ENCODE assay signal across 22 mouse cellular contexts in genomic region chr12:70553866-70554265, GRCm38 (mm10).
DNase-seq lines count a peak whose midpoint lies in the region; ATAC-seq and TF ChIP-seq lines count a peak whose summit lies in the region.
"Had no signal": no experiment of that assay in that cellular context is flagged by ENCODE, and none has a peak within 500 bp of the region (broad histone marks: within the 10 kb centered on the region; RNA-seq: fewer than 3 reads in every experiment).

No protein-coding gene starts in this region.

- no peak for TF ChIP-seq CTCF in stomach, postnatal 0 days (IDR thresholded peaks at IDR 0.05; ENCODE audit: low read depth)

- no peak overlapping the region for H3K4me2 ChIP-seq in stomach, embryonic 16.5 days (ENCODE audit: low read depth, low read length)
- H3K4me2 ChIP-seq in stomach, postnatal 0 days (replicated peaks; ENCODE audit: low read depth), result no peak overlapping the region
- H3K4me2 ChIP-seq: heart, embryonic 12.5 days had no signal

- no peaks in the 10 kb centered on the region for H3K27me3 ChIP-seq in stomach, embryonic 16.5 days (ENCODE audit: control insufficient read depth, insufficient read depth, low read length)
- no peaks in the 10 kb centered on the region for H3K27me3 ChIP-seq in stomach, postnatal 0 days (ENCODE audit: control insufficient read depth, insufficient read depth, low read length)
- H3K27me3 ChIP-seq: heart, embryonic 12.5 days; Patski had no signal

- H3K4me3 ChIP-seq in stomach, embryonic 16.5 days (replicated peaks; ENCODE audit: low read length), result no peak overlapping the region
- no peak overlapping the region for H3K4me3 ChIP-seq in stomach, postnatal 0 days (ENCODE audit: low read depth, low read length)
- H3K4me3 ChIP-seq: embryonic facial prominence, embryonic 10.5 days; heart, adult 2 months; heart, embryonic 12.5 days had no signal

- peak overlapping the region; percentile 26; the same call in 1 of the 2 replicates for H3K27ac ChIP-seq in stomach, embryonic 16.5 days (ENCODE audit: low read length)
- H3K27ac ChIP-seq in stomach, postnatal 0 days (replicated peaks), result no peak overlapping the region
- H3K27ac ChIP-seq: embryonic facial prominence, embryonic 10.5 days had no signal

- H3K9ac ChIP-seq in stomach, embryonic 16.5 days (ENCODE audit: low read length), result no peak overlapping the region
- H3K9ac ChIP-seq in stomach, postnatal 0 days (ENCODE audit: low read length), result no peak overlapping the region
- H3K9ac ChIP-seq: heart, embryonic 12.5 days had no signal

- no peak for ATAC-seq in stomach, embryonic 16.5 days (ENCODE audit: insufficient read depth, low FRiP score)
- ATAC-seq in stomach, postnatal 0 days (ENCODE audit: low FRiP score, low TSS enrichment), result no peak
- no peak for ATAC-seq in erythroblast, adult 5-6 weeks (replicated peaks; ENCODE audit: low FRiP score, poor library complexity, severe bottlenecking)
- ATAC-seq: CD4-positive, CD25-positive, alpha-beta regulatory T cell, adult 4 months; forebrain, embryonic 16.5 days; hindbrain, embryonic 16.5 days; inflammation-experienced regulatory T-cells, adult 6 months; Patski had no signal

- intact Hi-C loops in left cerebral cortex, postnatal 4 days (cut with DNase I), result no loop called here

- DNase-seq in stomach, postnatal 0 days (ENCODE audit: low spot score), result no peak
- peak; percentile 49 for DNase-seq in R1 (ENCODE audit: low read depth, low spot score)
- peak; percentile 36 for DNase-seq in embryo, embryonic 9.5 days (ENCODE audit: extremely low spot score)
- no peak for DNase-seq in layer of hippocampus, adult 11-12 months (ENCODE audit: low spot score)
- no peak for DNase-seq in left cerebral cortex, postnatal 4 days
- DNase-seq: adrenal gland, adult 2 months; adrenal gland, postnatal 25 days; cerebellum, adult 2 months; cerebellum, postnatal 10 days; gastrocnemius, postnatal 14 days; heart, adult 2 months; kidney, adult 11 months had no signal

- 79% methylated on average over 6 of the region's 6 CpGs for WGBS in stomach, embryonic 16.5 days
- WGBS in stomach, postnatal 0 days, result 75% methylated on average over 6 of the region's 6 CpGs

- no peaks in the 10 kb centered on the region for H3K36me3 ChIP-seq in stomach, embryonic 16.5 days (ENCODE audit: control insufficient read depth, insufficient read depth, low read length)
- no peaks in the 10 kb centered on the region for H3K36me3 ChIP-seq in stomach, postnatal 0 days (ENCODE audit: control insufficient read depth, insufficient read depth, low read length)
- H3K36me3 ChIP-seq: embryonic facial prominence, embryonic 10.5 days; G1E; heart, embryonic 12.5 days had no signal

- peaks cover 16% of the 10 kb centered on the region; the same call in 1 of the 2 replicates for H3K4me1 ChIP-seq in stomach, embryonic 16.5 days (ENCODE audit: control insufficient read depth, insufficient read depth, low read length)
- H3K4me1 ChIP-seq in stomach, postnatal 0 days (replicated peaks; ENCODE audit: control insufficient read depth, insufficient read depth), result no peaks in the 10 kb centered on the region; the same call in none of the 2 replicates

- no peak for TF ChIP-seq EP300 in stomach, postnatal 0 days (optimal IDR thresholded peaks at IDR 0.05)

- H3K9me3 ChIP-seq in stomach, embryonic 16.5 days (replicated peaks; ENCODE audit: control insufficient read depth, low read length), result no peaks in the 10 kb centered on the region
- 0 out of 2 replicates have a peak, but pooled peaks cover 3% of the 10 kb centered on the region for H3K9me3 ChIP-seq in stomach, postnatal 0 days (ENCODE audit: control insufficient read depth, low read length)
- H3K9me3 ChIP-seq: embryonic facial prominence, embryonic 10.5 days; G1E; heart, embryonic 12.5 days had no signal

Comparison
In these comparisons a context has a peak if more than half of its experiments do, and no peak if none do; other contexts are left out.
1. DNase-seq: peak in R1 (single experiment) and embryo, embryonic 9.5 days (single experiment); none in stomach, postnatal 0 days (single experiment), layer of hippocampus, adult 11-12 months (single experiment) and left cerebral cortex, postnatal 4 days (single experiment).